Mouse (Mus musculus) heart, postnatal 36 days (tissue): ENCODE measurements around the gene Zfp28. TPM values are rescaled to one million over a fixed set of nuclear protein-coding genes. Genes with fewer than 3 reads are reported as not detected.
"Not testable (repeated sequence)": the region's sequence is repeated elsewhere in the genome, so short reads cannot be mapped to it uniquely, and the experiment has no call there.

Experiments used
- DNase-seq, 2 experiments: peaks; one replicate each; pipeline ENCODE4 v3.0.0; 2021 to 2022
- intact Hi-C: fragments of 180-260 bp; cut with DNase I; formaldehyde crosslinking; loops from one replicate; pipeline ENCODE4 v1.15.1; 2025
- total RNA-seq, 2 experiments: library from RNA; stranded (reverse); gene quantifications; 2 replicates each; pipeline ENCODE4 v1.2.3; 2021

Gene Zfp28
- 1 to 10 TPM; 2.9 to 3.1 TPM for total RNA-seq

DNA sequence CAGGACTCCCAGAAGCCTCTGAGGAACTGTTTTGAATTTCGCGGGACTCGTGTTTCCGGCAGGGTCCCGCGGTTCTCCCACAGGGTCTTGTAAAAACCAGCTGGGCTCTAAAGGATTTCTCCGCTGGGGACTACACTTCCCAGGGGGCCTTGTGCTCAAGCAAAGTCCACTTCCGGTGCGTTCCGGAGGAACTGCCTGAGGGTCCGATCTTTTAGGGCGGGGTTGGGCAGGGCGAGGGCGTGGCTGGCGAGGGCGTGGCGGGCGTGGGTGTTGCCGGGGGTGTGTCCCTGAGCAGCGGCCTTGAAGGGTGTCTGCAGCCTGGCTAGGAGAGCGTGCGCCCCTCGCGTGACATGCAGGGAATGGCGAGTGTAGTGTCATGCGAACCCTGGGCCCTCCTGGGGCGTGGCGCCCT, at the start of gene Zfp28:
Zfp28 (plus strand) TSS at position 252 of the 412 bp plus-strand sequence.
- peak; percentile 90 to 92 for DNase-seq
- intact Hi-C loops: loop anchor here (1.0 to 10.0 kb wide), 4 partner anchors 16 to 208 kb away; partner anchors contain the start of genes Gm20715, Smim17, Zfp444 and Zfp78

DNA sequence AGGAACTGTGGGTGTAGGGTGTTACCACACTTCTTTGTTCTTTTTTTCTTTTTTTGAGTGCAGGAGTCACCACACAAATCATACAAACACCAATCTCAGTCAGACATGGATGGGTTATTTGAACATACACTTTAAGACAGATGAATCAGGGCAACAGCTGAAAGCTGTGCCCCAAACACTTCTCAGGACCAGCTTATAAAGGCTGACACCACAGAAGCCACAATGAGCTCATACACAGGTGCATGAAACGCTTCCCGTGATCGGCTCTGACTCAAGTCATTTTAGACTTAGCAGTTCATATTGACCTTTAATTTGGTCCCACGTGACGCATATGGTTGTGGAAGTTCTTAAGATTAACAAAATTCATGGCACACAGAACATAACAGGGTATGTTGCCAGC, 43.2 kb upstream of the Zfp28 start:
- intact Hi-C loops: no loop called here
- no peak for DNase-seq

DNA sequence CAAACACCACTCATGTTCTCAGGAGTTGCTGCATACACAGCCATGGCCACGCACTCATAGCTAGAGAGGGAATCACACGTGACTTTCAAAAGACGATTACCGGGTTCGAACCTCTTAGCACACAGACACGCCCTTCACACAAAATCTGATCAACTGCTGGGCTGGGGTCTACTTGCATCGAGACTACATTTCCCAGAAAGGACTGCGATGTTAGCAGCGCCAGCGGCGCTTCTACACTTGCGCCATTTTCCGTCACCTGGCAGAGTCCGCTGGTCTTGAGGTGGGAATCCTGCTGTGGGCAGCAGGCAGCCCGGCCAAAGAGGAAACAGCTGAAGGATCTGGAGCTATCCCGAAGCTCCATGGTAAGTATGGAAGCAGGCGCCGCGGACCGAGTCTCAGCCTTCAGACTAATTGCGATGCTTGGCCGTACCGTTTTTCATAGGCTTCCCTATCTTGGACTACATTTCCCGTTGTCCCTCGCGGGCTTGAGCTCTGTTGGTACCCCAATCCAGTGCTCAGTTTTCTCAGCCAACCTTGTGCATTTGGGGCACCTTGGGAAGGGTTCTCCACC, 39.5 kb upstream of the Zfp28 start, which contains the start of gene Gm3854:
Gm3854 (plus strand) TSS at position 259 of the 571 bp plus-strand sequence.
- intact Hi-C loops: no loop called here
- peak; percentile 43 to 46 for DNase-seq

DNA sequence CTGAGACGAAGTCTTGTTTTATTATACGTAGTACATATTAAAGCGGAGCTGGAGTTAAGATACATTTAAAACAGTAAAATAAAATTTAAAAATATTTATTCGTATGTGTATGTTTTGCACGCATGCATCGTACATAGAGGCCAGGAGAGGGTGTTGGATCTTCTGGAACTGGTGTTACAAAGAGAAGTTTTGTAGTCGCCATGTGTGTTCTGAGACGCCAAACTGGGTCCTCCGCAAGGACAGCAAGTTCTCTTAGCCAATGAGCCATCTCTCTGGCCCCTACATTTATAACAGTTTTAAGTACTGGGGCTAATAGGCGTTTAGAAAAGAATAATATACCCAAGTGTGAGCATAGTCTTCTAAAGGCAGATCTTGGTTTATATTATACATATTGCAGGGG, 39.0 kb upstream of the Zfp28 start:
- DNase-seq: no peak
- intact Hi-C loops: no loop called here

DNA sequence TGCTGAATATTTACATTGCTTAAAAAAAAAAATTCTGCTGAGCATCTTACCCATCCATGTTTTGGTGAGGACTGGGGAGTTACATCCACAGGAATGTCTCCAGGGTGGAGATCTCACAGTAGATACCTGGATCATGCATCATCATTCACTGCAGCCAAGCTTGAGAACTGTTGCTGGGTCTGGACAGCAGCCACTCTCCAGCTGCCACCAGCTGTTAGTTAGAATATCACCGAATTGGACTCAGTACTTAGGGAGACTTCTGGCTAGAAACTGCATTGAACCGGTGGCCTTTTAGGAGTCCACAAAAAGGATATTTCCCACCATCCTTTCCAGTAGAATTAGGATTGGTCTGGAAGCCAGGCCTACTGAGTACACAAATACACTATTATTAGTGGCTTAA, 25.0 kb upstream of the Zfp28 start:
- peak; percentile 21 to 36 for DNase-seq
- intact Hi-C loops: loop anchor here (5.0 kb wide), 2 partner anchors 559 to 579 kb away; no protein-coding TSS in a partner anchor

DNA sequence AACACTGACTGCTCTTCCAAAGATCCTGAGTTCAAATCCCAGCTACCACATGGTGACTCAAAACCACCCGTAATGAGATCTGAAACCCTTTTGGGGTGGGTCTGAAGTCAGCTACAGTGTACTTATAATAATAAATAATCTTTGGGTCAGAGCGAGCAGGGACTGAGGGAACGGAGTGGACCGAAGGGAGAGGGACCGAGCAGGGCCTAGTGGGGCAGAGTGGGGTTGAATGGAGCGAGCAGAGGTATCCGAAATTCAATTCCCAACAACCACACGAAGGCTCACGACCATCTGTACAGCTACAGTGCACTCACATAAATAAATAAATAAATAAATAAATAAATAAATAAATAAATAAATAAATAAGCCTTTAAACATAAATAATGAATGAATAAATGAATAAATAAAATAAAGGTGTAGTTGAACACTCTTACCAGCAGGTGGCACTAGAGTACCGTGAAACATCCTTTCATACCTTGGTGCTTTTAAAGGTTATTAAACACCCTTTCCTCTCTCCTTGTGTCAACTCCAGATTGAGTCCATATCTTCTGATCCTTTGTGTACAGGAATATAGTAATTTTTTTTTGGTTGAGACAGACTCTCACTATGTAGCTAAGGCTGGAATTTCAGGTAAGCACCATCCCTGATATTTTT, 24.0 kb upstream of the Zfp28 start:
- intact Hi-C loops: loop anchor here (1.0 to 5.0 kb wide), 3 partner anchors 71 to 578 kb away; no protein-coding TSS in a partner anchor
- peak; percentile 10 to 22 for DNase-seq

DNA sequence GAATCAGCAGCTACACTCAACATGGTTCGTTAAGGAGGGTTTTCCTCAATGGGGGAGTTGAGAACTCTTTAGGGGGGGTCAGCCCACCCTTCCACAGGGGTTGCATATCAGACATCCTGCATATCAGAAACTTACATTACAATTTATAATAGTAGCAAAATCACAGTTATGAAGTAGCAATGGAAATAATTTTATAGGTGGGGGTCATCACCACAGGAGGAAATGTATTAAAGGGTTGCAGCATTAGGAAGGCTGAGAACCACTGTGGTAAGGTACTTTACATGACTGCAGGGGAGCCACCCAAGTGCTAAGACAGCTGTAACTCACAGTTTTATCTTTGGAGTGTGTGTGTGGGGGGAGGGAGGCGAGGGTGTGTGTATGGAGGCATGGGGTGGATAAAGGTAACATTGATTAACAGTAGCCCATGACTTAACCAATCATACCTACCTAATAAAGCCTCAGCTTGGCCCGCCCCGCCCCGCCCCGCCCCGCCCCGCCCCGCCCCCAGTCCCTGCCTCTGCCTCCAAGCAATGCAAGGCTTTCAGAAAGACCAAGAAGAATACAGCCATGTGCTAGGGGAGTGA, 22.5 kb upstream of the Zfp28 start:
- intact Hi-C loops: loop anchor here (5.0 kb wide), 2 partner anchors 367 to 917 kb away; partner anchors contain the start of gene Gm45844
- no peak for DNase-seq

DNA sequence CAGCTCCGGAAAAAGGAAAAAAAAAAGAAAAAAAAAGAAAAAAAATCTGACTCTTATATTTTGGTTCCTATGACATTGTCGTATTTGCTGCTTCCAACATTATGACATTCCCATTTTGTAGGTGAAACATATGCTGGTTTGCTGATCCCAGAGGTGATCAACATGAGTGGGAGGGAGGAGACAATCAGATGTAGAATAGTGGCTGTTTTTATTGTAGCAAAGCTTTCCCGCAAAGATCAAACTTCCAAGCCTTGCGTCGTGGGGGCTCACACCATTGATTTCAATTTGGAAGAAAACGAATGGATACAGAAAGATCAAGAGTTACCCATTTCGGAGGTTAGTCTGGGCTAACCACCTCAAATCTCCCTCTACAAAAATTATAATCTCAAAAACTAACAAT, 21.3 kb upstream of the Zfp28 start:
- intact Hi-C loops: loop anchor here (5.0 kb wide), 2 partner anchors 366 to 916 kb away; partner anchors contain the start of gene Gm45844
- DNase-seq: no peak

DNA sequence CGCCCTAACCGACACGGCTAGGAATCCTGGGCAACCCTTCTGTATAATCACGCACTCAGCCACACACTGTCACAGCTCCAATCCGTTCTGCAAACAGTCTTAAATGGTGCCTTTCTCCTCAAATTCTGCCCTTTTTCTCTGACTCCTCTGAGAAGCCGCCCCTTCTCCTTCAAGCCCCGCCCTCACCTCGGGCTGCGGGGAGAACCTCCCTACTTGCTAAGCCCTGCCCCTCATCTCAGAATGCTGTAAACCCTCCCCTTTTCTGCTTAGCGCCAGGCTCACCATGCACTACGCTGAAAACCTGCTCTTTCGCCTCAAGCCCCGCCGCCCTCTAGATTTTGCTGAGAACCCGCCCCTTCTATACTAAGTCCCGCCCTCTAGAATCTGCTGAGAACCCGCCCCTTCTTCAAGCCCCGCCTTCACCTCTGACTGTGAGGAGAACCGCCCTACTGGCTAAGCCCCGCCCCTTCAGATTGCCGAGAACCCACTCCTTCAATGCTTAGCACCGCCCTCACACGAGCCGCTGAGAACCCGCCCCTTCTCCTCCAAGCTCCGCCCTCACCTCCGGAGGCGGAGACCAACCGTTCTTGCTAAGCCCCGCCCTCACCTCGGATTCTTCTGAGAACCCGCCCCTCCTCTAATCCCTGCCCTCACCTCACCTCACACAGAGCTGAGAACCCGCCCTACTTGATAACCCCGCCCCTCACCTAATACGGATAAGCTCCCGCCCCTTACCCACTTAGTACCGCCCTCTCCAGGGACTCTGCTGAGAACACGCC, 20.6 kb upstream of the Zfp28 start:
- peak; percentile 95 to 97 for DNase-seq
- intact Hi-C loops: loop anchor here (1.0 to 5.0 kb wide), 4 partner anchors 21 to 915 kb away; partner anchors contain the start of genes Gm20715, Gm45844 and Zfp28

DNA sequence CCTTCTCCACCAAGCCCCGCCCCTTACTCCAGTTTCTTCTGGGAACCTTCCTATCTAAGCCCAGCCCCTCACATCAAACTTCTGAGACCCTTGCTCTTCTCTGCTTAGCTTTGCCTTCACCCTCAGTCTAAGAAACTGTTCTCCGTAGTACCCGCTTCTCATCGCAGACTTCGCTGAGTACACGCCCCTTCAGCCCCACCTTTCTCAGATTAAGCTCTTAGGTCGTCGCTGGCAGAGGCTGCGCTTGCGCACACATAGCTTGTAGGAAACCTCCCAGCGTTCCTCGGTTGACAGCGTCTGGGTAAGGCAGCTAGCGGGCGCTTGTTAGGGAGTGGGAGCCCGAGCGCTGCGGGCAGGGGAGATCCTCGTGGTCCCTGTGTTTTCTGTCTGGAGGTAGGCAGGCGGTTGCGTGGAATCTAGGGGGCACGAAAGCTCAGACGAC, 20.0 kb upstream of the Zfp28 start, which contains the start of gene Zfp78:
Zfp78 (plus strand) TSS at position 234 of the 442 bp plus-strand sequence.
- intact Hi-C loops: loop anchor here (1.0 to 5.0 kb wide), 4 partner anchors 20 to 914 kb away; partner anchors contain the start of genes Gm20715, Gm45844 and Zfp28
- peak in 1 of 2 experiments; percentile 90 for DNase-seq

DNA sequence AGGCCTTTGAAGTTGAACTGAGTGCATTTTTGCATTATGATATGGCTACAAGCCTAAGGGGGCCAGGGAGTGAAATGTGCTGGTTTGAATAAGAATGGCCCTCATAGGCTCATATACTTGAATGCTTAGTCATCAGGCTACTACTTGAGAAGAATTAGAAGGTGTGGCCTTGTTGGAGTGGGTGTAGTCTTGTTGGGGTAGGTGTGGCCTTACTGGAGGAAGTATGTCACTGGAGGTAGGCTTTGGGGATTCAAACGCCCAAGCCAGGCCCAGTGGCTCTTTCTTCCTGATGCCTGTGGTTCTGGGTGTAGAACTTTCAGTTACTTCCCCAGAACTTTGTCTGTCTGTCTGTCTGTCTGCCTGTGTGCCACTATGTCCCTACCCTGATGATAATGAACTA, 18.3 kb upstream of the Zfp28 start:
- intact Hi-C loops: loop anchor here (5.0 kb wide), 2 partner anchors 363 to 913 kb away; partner anchors contain the start of gene Gm45844

DNA sequence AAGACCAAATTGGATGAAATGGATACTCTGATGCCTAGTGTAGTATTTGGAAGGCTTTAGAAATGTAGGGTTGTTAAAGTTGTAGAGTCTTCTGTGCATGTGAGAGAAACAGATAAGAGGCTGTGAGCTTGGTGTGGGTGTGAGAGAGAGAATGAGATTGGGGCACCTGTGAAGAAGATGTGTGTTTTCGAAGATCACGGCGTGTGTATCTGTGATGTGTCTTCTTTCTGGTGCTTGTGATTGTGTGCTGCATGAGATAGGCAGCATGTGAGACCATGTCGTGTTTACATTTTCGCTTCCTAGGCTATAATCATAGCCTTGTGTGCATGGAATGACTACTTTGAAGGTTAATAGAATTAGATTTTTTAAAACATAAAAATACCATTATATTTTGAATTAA, 15.9 kb upstream of the Zfp28 start:
- intact Hi-C loops: no loop called here
- no peak for DNase-seq

More for the DNA sequence above, 18.3 kb upstream of the Zfp28 start:
- DNase-seq: no peak

DNA sequence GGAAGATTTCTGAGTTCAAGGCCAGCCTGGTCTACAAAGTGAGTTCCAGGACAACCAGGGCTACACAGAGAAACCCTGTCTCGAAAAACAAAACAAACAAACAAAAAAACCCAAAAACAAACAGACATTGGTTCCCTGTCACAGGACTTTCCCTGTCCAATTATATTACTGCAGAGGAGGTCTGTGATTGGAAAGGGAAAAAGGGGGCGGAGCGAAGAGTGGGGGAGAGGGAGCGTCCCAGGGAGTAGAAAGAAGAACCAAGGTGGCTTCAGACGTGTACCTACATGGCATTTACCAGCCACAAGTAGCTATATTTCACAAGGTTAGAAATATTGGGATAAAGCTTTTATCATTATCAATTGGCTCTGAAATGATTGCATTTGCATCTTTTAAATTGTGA, 14.9 kb upstream of the Zfp28 start:
- intact Hi-C loops, DNase-seq: not testable (repeated sequence)

DNA sequence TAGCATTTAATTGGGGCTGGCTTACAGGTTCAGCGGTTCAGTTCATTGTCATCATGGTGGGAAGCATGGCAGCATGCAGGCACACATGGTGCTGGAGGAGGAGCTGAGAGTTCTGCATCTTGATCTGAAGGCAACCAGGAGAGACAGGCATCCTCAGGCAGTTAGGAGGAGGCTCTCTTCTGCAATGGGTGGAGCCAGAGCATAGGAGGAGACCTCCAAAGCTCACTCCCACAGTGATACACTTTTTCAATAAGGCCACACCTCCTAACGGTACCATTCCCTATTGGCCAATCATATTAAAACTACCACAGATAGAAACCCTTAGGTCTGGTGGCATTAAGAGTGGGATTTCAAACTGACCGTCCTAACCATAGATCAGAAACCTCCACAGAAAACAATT, 13.6 kb upstream of the Zfp28 start:
- no peak for DNase-seq
- intact Hi-C loops: no loop called here

DNA sequence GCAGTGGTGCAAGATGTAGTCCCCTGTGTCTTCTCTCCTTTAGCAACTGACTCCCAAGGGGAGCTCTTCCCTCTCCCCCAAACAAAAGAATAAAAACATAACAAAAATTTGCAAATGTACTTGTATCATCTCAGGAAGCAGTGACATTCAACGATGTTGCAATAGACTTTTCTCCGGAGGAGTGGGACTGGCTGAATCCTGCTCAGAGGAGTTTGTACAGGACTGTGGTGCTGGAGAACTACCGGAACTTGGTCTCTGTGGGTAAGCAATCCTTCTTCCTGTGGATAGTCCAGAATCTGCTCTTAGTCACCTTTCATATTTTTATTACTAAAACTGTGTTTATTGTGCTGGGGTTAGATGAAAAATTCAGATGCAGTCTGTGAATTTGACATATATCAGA, 10.1 kb upstream of the Zfp28 start:
- DNase-seq: no peak
- intact Hi-C loops: no loop called here

DNA sequence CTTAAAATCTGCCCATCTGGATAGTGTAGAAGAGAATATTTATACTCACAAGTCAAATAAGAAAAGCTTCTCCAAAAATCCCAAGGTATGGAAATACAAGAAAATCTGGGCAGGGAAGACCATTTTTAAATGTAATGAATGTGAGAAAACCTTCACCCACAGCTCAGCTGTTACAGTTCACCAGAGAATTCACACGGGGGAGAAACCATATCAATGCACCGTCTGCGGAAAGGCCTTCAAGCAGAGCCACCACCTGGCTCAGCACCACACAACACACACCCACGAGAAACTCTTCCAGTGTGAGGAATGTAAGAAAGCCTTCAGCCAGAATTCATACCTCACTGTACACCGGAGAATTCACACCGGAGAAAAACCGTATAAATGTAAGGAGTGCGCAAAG, 4.7 kb upstream of the Zfp28 start:
- intact Hi-C loops: no loop called here
- no peak for DNase-seq

DNA sequence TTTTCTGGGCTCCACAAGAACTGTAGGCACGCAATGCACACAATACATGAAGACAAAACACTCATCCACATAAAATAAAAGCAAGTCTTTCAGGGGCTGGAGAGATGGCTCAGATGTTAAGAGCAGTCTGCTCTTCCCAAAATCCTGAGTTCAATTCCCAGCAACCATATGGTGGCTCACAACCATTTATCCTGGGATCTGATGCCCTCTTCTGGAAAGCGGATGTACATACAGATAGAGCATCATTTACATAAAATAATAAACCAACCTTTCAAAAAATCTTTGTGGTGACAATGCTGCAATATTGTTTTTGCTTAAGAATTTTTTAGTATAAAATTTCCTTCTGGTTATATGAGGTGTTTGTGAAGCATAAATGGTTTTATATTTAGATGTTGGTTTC, 1.7 kb upstream of the Zfp28 start:
- no peak for DNase-seq
- intact Hi-C loops: loop anchor here (10.0 kb wide), 1 partner anchor 207 kb away; the partner anchor contains the start of gene Zfp444

DNA sequence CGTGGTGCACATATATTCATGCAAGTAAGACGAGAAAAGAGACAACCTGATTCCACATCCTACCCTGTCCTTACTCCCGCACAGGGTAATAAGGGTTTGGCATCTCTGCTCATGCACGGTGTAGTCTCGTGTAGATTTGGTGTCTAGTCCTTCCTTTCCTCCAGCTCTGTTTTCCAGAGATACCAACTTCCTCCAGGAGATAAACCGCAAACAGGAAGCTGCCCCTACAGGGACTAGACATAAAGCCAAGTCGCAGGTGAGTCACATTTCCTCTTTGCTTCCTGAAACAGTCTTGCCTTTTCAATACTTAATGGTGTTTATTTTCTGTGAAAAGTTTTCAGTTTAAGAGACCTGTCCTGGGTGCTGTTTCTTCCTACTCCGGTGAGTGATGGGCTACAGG, 916 bp downstream of the Zfp28 start:
- intact Hi-C loops: loop anchor here (10.0 kb wide), 1 partner anchor 209 kb away; the partner anchor contains the start of gene Zfp444
- no peak for DNase-seq

DNA sequence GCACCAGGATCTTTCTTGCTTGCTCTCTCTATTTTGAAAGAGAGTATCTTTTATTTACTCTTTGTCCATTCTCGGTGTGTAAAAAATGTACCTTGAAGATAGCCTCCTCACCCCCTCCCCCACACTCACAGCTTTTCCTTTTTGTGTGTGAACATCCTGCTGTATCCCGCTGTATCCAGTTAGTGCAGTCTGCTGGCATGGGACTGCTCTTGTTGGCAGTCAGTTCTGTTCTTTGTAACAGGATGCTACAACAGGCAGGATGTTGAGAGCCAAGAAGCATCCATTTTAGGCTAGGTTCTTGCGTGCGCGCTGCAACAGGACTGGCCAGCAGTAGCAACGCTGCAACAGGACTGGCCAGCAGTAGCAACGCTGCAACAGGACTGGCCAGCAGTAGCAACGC, 3.9 kb downstream of the Zfp28 start:
- peak; percentile 10 to 20 for DNase-seq
- intact Hi-C loops: loop anchor here (10.0 kb wide), 1 partner anchor 212 kb away; the partner anchor contains the start of gene Zfp444

DNA sequence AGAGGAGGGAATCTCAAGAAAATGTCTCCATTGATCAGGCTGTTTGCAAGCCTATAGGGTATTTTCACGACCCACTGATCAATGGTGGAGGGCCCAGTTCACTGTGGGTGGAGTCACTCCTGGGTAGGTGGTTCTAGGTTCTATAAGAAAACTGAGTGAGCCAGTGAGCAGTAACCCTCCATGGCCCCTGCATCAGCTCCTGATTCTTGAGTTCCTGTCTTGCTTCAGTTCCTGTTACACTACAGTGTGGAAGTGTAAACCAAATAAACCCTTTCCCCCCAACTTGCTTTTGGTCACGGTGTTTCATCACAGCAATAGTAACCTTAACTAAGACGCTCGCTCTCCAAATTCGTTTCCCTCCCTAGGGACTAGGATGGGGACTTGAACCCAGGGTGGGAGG, 5.9 kb downstream of the Zfp28 start:
- intact Hi-C loops: loop anchor here (10.0 kb wide), 1 partner anchor 214 kb away; the partner anchor contains the start of gene Zfp444
- no peak for DNase-seq
